Mouse (Mus musculus) cerebral cortex, adult 2 months (tissue): Measurements from ENCODE around the gene Cdkn2aipnl.

ENCODE experiments used
- WGBS: fragments of 180-500 bp; shearing (Covaris S2); methylation state at CpG from one replicate; pipeline ENCODE4 v1.1.7; 2018; 5-methylcytosine and 5-hydroxymethylcytosine counted together

The Cdkn2aipnl gene

GRCm38 (mm10) chr11:51967443-51968401 is at the start of gene Cdkn2aipnl:
Gene Cdkn2aipnl, plus strand, starts transcription at chr11:51967661.
- WGBS = 2% methylated on average over 63 of the region's 63 CpGs

DNA sequence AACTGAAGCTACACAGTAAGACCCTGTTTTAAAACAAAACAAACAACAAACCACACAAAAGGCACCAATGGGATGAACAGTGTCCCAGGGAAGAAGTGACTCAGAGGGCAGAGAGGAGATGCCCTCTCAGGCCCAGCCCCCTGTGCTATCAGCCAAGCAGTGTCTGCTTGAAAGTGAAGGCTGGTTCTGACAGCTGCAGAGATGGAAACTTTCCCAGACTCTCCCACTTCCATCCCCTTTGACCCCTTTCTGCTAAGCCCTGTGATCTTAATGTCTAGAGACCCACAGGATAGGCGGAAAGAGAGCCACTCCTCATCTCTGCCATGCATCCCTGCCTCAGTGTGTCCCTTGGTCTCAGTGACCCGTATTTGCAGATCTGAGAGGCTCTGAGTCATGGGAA is 49.5 kb upstream of the Cdkn2aipnl start:
- WGBS = 78% methylated on average over 2 of the region's 2 CpGs

DNA sequence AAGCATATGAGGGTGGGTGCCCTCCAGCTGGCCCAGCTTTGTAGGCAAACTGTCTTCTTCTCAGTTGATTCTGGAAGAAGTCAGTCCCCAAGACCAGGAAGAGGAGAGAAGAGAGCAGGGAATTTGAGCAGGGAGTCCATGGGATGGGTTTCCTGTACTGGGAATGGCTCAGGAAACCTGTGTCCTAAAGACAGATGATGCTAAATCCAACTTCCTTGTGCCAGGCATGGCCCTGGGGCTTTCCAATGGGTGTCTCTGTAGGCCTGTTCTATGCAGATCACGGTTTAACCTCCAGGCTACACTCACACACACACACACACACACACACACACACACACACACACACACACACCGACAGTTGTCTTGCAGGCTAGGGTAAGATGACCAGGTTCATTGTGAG is 48.9 kb upstream of the Cdkn2aipnl start:
- 96% methylated on average over 2 of the region's 2 CpGs for WGBS

DNA sequence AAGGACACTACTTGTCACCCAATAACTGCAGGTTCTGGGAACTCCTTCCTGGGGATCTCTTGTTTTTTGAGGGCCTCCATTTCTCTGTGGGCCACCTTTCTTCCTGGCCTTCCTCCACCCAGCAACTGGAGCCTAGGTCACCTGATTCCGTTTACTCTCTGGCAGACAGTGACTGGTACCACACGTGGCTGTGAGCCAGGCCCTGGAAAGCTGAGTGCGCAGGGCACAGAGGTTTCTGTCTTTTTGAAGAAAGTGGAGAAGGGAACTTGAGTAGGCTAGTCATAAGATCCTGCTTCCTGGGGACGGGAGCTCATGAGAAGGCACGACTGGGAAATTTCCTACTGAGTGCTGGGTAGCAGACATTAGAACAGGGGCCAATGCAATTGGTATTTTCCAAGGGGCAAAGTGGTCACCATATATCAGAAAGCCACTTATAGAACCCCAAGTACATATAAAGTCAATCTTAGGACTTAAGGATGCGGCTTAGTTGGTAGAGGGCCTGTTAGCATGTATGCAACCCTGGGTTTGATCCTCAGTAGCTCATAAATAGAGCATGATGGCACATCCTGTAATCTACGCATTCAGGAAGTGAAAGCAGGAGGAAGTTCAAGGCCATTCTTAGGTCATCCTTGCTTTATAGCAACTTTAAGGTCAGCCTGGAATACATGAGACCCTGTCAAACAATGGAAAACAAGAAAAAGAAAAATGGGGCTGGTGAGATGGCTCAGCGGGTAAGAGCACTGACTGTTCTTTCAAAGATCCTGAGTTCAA is 45.9 kb upstream of the Cdkn2aipnl start:
- 76% methylated on average over 8 of the region's 8 CpGs for WGBS

DNA sequence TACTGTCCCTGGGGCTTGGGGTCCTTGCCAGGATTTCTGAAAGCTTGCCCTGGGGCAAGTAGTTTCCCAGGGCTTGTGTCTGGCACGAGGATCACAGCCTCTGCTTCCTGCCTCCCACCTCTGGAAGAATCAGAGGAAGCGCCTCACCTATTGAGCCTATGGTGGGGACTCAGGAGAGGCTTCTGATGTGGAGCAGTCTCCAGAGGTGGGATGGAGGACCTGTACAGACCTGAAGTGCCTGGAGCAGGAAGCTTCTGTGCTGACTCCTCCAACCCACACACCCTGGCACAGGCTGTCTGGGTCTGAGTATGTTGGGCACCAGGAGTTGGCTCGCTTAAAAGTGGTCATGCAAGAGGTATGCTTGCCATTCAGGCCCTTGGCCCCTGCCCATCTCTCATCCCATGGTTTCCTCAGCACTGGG is 45.0 kb upstream of the Cdkn2aipnl start:
- WGBS = 64% methylated on average over 3 of the region's 3 CpGs

DNA sequence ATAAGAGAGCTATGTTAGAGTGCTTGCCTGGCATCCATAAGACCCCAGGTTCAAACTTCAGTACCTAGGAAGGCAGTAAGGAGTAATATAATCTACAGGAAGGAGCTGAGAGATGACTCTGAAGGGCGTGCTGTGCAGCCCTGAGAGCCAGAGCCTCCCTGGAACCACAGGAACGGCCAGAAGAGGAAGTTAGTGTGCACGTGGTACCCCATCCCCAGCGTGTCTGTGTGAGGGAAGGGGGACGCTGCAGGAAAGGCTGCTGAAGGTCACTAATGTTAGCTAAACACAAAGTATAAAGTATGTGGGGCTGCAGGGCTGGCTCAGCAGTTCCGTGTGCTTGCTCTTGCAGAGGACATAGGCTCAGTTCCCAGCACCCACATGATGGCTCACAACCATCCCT is 41.9 kb upstream of the Cdkn2aipnl start:
- WGBS = 67% methylated on average over 6 of the region's 6 CpGs

DNA sequence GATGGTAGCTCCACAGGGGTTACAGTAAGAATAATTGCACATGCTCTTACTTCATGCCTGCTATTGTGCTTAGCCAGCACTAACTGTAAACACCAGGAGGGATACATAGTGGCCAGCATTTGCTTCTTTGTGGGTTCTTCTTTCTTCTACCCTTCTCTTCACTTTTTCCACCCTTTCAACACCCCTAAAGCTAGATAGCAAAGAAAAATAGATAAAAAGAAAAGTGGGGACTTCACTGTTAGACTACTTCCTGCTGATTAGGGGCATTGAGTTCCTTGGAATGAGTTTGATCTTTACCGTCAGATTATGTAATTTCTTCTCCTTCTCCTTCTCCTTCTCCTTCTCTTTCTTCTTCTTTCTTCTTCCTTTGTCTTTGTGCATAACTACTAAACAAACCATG is 41.1 kb upstream of the Cdkn2aipnl start:
- WGBS = 67% methylated on average over 1 of the region's 1 CpGs

DNA sequence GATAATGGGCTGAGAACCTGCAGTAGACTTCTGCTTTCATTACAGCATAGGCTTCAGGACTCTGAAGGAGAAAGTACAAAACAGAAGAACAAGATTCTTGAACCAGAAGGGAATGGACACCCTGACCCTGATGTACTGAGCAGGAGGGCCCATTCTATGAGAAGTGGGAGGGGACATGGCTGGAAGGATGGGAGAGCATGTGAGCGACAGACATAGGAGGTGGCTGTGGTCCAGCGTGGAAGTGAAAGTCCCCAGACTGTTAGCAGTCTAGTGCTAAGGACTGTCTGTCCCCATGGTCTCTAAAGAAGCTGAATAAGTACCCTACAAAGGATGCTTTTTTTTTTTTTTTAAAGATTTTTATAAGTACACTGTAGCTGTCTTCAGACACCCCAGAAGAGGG is 40.4 kb upstream of the Cdkn2aipnl start:
- 84% methylated on average over 2 of the region's 2 CpGs for WGBS

- WGBS = 92% methylated on average over 1 of the region's 1 CpGs
These were observed 36.3 kb upstream of the Cdkn2aipnl start for GRCm38 (mm10) chr11:51931138-51931537.

DNA sequence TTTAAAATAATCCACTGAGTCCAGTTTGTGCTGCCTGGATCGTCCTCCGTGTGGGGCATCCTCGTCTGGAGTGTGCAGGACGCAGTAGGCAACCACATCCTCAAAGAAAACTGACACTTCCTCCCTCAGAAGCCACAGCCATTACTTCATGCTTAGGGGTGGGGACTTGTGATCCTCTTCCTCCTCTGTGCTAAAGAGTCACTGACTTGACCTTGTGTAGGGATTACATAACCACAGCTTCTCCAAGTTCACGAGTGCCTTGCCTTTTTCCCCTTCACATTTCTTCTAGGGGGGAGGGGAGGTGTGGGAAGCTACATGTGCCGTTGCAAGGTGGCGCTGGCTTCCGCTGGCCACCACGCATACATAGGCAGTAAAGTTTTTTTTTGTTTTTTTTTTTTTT is 35.7 kb upstream of the Cdkn2aipnl start:
- WGBS = 82% methylated on average over 9 of the region's 9 CpGs

GRCm38 (mm10) chr11:51934230-51934629 is 33.2 kb upstream of the Cdkn2aipnl start:
- 89% methylated on average over 3 of the region's 3 CpGs for WGBS

GRCm38 (mm10) chr11:51935636-51936434 is 31.6 kb upstream of the Cdkn2aipnl start:
- WGBS = 73% methylated on average over 5 of the region's 5 CpGs

GRCm38 (mm10) chr11:51937361-51937781 is 30.1 kb upstream of the Cdkn2aipnl start:
- WGBS = 71% methylated on average over 6 of the region's 6 CpGs

DNA sequence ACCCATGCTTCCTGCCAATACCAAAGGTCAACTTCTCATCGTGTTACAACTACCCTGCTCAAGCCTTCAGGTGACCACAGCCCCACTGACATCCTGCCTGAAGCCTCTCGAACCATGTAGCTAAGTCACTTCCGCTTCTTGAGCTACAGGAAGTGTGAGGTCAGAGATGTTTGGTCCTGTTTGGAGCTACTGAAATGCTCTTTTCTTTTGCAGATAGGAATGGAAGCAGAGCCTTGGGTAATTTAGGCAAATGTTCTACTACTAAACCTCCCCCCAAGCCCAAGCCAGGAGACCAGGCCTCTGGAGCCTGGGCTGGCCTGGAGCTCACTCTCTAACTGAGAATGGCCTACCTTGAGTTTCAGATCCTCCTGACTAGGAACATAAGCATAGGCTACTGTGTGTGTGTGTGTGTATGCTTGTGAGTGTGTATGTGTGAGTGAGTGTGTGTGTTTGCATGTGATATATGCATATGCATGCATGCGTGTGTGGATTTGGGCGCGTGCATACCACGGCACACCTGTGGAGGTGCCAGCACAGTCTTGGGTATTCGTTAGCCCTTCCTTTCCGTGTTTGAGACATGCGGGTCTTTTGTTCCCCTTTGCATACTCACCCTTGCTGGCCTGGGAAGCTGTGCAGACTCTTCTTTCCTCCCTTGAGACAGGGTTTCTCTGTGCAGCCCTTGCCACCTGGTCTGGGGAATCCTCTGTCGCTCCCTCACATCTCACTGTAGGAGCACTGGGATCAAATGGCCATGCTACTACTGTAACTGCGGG is 28.5 kb upstream of the Cdkn2aipnl start:
- 83% methylated on average over 12 of the region's 12 CpGs for WGBS

DNA sequence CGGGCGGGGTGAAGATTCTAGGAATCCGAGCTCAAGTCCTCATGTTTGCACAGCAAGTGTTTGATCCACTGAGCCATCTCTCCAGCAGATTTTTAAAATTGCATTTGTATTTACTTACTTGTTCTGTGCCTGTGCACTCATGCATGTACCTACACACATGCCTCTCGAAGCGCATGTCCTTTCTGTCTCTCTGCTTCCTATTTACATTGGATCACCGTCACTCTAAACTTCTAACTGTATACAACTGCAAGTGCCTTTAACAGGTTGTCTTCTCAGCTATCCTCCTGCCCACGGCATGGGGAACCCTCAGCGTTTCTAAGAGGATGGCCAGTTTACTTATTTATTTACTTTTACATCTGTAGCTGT is 27.9 kb upstream of the Cdkn2aipnl start:
- WGBS = 89% methylated on average over 8 of the region's 8 CpGs

DNA sequence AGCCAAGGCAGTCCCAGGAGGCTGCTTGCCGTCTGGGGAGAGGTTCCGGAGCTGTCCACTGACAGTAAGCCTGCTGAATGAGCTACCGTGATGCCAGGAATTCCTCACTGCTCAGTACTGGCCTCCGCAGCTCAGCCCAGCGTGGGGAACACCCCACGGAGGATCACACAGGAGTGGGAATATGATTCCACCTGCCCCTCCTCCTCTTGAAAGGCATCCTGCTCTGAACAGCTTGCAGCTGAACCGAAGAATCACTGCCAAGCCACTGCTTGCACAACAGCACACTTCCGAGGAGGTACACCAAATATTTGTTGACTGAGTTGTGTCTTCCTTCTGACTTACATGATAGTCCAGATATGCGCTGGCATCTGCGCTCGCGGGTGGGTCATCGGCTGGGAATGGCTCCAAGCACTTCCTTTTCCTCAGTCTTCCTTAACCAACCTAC is 26.9 kb upstream of the Cdkn2aipnl start:
- 53% methylated on average over 13 of the region's 13 CpGs for WGBS

DNA sequence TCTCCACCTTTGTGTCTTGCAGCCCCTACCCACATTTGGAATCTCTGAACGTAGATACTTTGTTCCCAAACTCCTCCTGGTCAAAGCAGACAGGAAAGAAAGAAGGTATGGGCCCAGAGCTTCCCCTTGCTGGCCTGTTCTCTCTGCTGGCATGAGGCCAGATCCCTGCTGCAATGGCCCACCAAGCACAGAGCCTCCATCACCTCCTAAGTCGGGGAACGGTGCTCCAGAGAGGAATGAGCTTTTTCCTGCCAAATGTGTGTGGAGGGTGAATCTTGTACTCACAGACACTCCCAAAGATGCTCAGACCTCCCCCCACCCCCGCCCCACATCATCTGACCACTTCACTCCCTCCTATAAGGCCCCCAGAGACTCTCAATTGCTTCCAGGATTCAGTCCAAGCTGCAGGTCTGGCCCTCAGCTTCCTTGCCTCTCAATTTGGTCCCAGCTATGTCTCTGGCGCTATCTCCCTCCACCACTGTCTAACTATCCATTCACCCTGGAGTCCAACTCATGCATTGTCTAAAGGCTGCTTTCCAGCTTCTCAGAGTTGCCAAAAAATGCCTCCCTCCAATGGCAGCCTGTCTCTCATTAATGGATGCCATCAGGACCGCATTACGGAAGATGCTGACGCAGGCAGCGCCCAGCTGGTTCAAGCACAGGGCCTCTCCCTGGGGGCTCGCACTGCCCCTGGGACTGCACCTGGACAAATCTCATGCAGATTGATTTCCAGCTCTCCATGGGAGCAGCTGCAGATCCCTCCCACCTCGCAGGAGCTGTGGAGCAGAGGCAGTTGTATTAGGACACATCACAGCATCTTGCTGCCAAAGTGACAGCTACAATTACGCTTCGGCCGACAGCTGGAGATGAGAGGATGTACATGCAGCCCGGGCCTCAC is 24.6 kb upstream of the Cdkn2aipnl start:
- WGBS = 62% methylated on average over 15 of the region's 15 CpGs

DNA sequence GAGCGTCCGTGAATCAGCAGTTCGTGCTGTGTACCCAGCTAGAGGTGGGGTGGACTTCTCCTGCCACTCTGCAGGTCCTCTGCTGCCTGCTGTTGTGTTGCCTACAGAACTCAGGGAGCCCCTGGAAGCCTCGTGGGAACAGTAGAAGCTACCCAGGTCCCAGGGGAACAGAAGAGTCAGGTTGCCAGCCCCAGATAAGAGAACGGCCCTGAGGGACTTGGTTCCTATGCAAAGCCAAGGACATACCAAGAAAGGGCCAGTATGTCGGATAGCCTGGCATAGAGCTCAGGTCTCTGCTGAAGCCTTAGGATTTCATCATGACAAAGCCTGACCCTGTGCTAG is 24.0 kb upstream of the Cdkn2aipnl start:
- WGBS = 70% methylated on average over 6 of the region's 6 CpGs

- WGBS = 85% methylated on average over 3 of the region's 3 CpGs
These were observed 23.2 kb upstream of the Cdkn2aipnl start for GRCm38 (mm10) chr11:51944239-51944638.

DNA sequence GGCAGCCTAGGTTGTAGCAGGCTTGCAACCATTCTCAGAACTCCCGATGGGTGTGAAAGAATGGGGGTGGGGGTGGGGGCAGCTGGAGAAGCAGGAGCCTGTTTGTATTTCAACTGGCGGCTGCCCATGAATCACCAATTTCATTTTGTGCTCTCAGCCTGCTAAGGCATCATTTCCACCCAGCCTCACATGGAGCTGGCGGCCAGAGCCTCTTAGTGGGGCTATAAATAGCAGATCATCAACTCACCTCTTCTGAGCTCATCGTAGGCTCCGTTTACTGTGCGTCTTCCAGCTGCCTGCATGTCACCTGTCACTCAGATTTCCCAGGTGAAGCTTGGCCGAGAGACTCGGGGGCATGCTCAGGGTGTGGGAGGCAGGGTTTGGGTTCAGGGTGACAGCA is 21.9 kb upstream of the Cdkn2aipnl start:
- 24% methylated on average over 8 of the region's 8 CpGs for WGBS
